Mouse (Mus musculus) cortical plate, adult 2 months (tissue): ENCODE results near the gene Tssc4. TPM values are rescaled to one million over a fixed set of nuclear protein-coding genes. Genes with fewer than 3 reads are reported as not detected.

ENCODE experiments used
- H3K27ac ChIP-seq: fragments of 200-500 bp; 2 replicates; pipeline ENCODE4 v1.5.1; 2012; ENCODE audit warnings: low read length, control low read depth, inconsistent platforms; ENCODE audit not compliant: insufficient read depth
- H3K4me1 ChIP-seq: fragments of 200-500 bp; 2 replicates; pipeline ENCODE4 v1.6.1; 2011; ENCODE audit warnings: low read length; ENCODE audit not compliant: control insufficient read depth, insufficient read depth
- H3K4me3 ChIP-seq: fragments of 200-500 bp; 2 replicates; pipeline ENCODE4 v1.5.1; 2011; ENCODE audit warnings: mild to moderate bottlenecking, low read length, control low read depth; ENCODE audit not compliant: insufficient read depth
- CTCF ChIP-seq: fragments of 200-500 bp; IDR thresholded peaks from 2 replicates; pipeline ENCODE4 v1.5.1; 2011; ENCODE audit warnings: mild to moderate bottlenecking, control low read depth, low read length; ENCODE audit not compliant: insufficient read depth; ENCODE audit errors: extremely low read depth
- POLR2A ChIP-seq: fragments of 200-500 bp; IDR thresholded peaks from 2 replicates; pipeline ENCODE4 v1.6.1; 2011; ENCODE audit warnings: mild to moderate bottlenecking, low read length, control low read depth; ENCODE audit not compliant: insufficient read depth; ENCODE audit errors: extremely low read depth
- polyA plus RNA-seq: library from polyadenylated mRNA; depleted of rRNA; stranded (reverse); fragments of >200 nt; gene quantifications from 2 replicates; pipeline ENCODE4 v1.2.3, GENCODE M21; 2012

The Tssc4 gene
- polyA plus RNA-seq, 1 experiment = 71.6 TPM

GRCm38 (mm10) chr7:143034112-143034511 lies 34.9 kb upstream of the Tssc4 start:
- H3K4me1 ChIP-seq = no peaks in the 10 kb centered on the region
- no peak overlapping the region for H3K4me3 ChIP-seq
- TF ChIP-seq POLR2A (no peak), CTCF (no peak)

GRCm38 (mm10) chr7:143034519-143035450 lies 34.3 kb upstream of the Tssc4 start:
- Histone ChIP-seq H3K27ac (no peak overlapping the region), H3K4me3 (no peak overlapping the region), H3K4me1 (no peaks in the 10 kb centered on the region)
- TF ChIP-seq POLR2A (no peak), CTCF (no peak)

More at GRCm38 (mm10) chr7:143034112-143034511, 34.9 kb upstream of the Tssc4 start:
- H3K27ac ChIP-seq = no peak overlapping the region

GRCm38 (mm10) chr7:143036787-143037186 lies 32.3 kb upstream of the Tssc4 start:
- Histone ChIP-seq H3K4me3 (no peak overlapping the region), H3K4me1 (no peaks in the 10 kb centered on the region), H3K27ac (no peak overlapping the region)
- TF ChIP-seq POLR2A (no peak), CTCF (no peak)

- no peak overlapping the region for H3K4me3 ChIP-seq
Measured at GRCm38 (mm10) chr7:143037306-143037705, 31.7 kb upstream of the Tssc4 start.

GRCm38 (mm10) chr7:143038174-143038931 lies 30.7 kb upstream of the Tssc4 start:
- H3K4me1 ChIP-seq = no peaks in the 10 kb centered on the region
- TF ChIP-seq POLR2A = no peak
- TF ChIP-seq CTCF = no peak
- no peak overlapping the region for H3K4me3 ChIP-seq
- H3K27ac ChIP-seq = no peak overlapping the region

More at GRCm38 (mm10) chr7:143037306-143037705, 31.7 kb upstream of the Tssc4 start:
- Histone ChIP-seq H3K4me1 (no peaks in the 10 kb centered on the region), H3K27ac (no peak overlapping the region)
- TF ChIP-seq POLR2A (no peak), CTCF (no peak)

- no peak overlapping the region for H3K27ac ChIP-seq
- TF ChIP-seq CTCF (no peak), POLR2A (no peak)
- no peak overlapping the region for H3K4me3 ChIP-seq
- no peaks in the 10 kb centered on the region for H3K4me1 ChIP-seq
Measured at GRCm38 (mm10) chr7:143040561-143040960, 28.5 kb upstream of the Tssc4 start.

- no peak overlapping the region for H3K4me3 ChIP-seq
- no peak for TF ChIP-seq CTCF
- TF ChIP-seq POLR2A = no peak
- H3K4me1 ChIP-seq = no peaks in the 10 kb centered on the region
- H3K27ac ChIP-seq = peak overlapping the region; percentile 63; the same call in 1 of the 2 replicates
Measured at GRCm38 (mm10) chr7:143041138-143041822, 27.8 kb upstream of the Tssc4 start.

- H3K27ac ChIP-seq = peak overlapping the region; percentile 63; the same call in 1 of the 2 replicates
- no peak overlapping the region for H3K4me3 ChIP-seq
- no peaks in the 10 kb centered on the region for H3K4me1 ChIP-seq
- no peak for TF ChIP-seq CTCF
- no peak for TF ChIP-seq POLR2A
Measured at GRCm38 (mm10) chr7:143042089-143042488, 27.0 kb upstream of the Tssc4 start.

GRCm38 (mm10) chr7:143042897-143043300 lies 26.1 kb upstream of the Tssc4 start:
- no peaks in the 10 kb centered on the region for H3K4me1 ChIP-seq
- H3K4me3 ChIP-seq = no peak overlapping the region
- H3K27ac ChIP-seq = peak overlapping the region; percentile 57; the same call in 1 of the 2 replicates
- no peak for TF ChIP-seq POLR2A
- TF ChIP-seq CTCF = no peak
